Mouse (Mus musculus): ENCODE measurements at regions not wholly inside any gene's neighbourhood (a gene's known extent, or its start where the extent isn't known, plus 50 kb on each side); places are given as distances from the start of the nearest gene placed in this dataset.

GRCm38 (mm10) chr8:102414931-102415330, 370.5 kb downstream of the Cdh11 start:
- DNase-seq = no peak

GRCm38 (mm10) chr8:102413446-102413845, 372.0 kb downstream of the Cdh11 start:
- DNase-seq = no peak

DNA sequence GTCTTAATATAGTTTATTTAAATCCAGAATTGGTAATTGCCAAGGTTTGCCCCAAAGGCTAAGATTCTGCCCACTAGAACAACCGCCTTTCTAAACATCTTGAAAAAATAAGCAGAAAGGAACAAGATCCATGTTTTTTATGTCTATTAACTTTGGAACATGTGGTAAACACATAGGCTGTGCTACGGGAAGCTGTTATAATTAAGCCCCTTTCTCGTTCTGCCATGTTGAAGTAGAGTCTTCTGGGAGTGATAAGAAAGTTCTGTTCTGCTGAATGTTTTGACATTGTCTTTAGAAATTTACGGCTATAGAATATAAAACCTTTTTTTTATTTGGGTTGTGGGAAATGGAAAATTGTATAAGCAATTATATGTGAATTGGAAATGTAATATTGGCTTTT, 397.9 kb downstream of the Cdh11 start:
- no peak for DNase-seq

DNA sequence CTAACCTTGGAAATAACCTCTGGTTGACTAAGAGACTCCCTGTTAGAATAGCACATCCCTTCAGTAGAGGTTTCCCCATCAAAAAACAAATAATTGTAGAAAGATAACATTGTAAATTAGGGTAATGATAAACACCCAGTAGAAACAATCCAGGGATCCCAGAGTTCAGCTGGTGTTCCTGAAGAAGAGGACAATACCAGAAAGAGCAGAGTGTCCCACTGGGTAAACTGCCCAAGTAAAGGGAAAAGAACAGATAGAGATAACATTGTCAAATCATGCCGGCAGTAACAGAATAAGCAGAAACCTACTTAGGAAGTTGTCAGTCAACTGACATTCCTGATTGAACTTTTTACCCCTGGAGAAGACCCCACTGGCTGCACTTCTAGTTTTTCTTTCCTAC, 440.1 kb downstream of the Cdh11 start:
- DNase-seq = no peak

DNA sequence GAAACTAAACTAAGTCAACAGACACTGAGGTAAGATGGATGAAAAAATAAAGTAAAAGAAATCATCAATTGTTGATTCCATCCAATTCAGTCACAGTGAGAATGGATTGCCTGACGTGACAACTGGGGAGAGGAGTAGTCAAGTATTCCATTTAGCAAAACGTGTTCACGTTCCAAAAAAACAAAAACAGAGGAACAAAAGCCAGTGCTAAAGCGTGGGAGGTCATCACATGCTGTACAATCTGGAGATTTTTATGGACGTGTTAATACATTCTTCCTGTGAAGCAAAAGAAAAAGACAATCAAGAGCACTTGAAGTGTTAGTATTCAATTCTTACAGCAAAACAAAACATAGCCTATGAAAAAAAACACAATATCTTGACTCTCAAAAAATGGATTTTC, 452.9 kb downstream of the Cdh11 start:
- no peak for DNase-seq

- no peak for DNase-seq
Measured at GRCm38 (mm10) chr8:102331151-102331550, 454.3 kb downstream of the Cdh11 start.

GRCm38 (mm10) chr8:102329955-102330354, 455.5 kb downstream of the Cdh11 start:
- no peak for DNase-seq

All from adrenal gland, postnatal 36 days (tissue).